Mouse (Mus musculus) T-cell, adult 2 months (primary cell): ENCODE measurements around the gene Olig3.
"Not testable (repeated sequence)": the region's sequence is repeated elsewhere in the genome, so short reads cannot be mapped to it uniquely, and the experiment has no call there.

ENCODE experiments used
- DNase-seq: peaks from one replicate; pipeline ENCODE4 v3.0.0; 2022; ENCODE audit warnings: low spot score

The Olig3 gene

DNA sequence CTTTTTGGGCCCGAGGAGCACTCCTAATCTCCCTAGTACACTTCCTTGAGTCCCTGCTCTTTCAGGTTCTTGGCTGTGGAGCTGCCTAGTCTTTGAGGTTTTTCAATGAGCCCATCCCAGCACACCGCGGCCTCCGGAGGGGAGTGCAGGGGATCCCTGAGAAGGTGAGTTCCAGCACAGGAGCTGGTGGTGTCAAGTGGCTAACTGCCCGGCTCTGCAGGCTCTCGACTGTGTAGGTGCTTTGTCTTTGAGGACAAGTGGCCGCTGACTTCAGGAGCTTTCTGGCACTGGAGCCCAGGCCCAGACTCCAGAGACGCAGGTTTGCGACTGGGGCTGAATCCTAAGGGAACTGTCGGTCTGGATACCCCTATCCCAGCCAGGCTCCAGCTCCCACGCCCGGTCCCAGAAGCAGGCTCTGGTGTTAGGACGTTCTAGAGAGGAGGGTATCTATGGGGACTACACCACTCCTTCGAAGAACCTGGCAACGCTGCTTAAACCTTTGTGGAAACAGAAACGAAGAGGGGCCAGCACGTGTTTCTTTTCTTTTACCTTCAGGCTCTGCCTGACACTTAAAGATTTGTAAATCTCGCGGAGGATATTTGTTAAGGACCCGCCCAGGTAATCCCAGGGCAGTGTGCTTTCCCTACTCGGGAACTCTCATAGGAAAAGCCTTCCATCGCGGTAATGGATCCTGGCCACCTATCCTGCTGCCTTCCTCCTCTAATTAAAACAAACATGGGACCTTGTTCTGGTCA, 5.4 kb downstream of the Olig3 start:
- DNase-seq = no peak

DNA sequence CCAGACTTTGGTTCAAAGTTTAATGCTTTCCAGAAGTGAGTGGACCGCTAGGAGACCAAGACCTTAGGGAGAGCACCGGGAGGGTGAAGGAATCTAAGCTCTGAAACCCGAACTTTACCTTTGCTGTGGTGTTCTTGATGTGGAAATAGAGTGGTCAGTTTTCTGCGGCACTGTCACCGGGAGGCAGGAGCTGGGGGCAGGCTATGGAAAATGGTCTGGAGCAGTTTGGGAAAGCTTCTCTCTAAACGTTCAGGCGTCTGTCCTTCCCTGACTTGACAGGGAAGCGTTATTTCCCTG, 5.9 kb downstream of the Olig3 start:
- DNase-seq = no peak

DNA sequence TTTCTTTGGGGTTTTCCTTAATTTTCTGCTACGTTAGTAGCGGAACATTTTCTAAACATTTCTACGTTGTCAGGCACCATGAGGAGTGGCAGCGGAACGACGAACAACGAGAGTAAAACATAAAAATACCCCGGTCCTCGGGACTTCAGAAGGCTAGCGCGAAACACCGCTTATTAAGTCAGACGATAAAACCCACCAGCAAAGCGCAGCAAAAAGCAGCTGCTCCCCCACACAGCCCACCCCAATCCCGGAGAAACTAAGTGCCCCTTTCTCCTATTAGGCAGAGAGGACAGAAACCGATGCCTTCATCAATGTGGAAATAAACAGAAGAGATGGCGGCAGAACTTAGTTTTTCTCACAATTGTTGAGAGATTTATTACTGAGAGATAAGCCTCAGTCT, 6.5 kb downstream of the Olig3 start:
- no peak for DNase-seq

DNA sequence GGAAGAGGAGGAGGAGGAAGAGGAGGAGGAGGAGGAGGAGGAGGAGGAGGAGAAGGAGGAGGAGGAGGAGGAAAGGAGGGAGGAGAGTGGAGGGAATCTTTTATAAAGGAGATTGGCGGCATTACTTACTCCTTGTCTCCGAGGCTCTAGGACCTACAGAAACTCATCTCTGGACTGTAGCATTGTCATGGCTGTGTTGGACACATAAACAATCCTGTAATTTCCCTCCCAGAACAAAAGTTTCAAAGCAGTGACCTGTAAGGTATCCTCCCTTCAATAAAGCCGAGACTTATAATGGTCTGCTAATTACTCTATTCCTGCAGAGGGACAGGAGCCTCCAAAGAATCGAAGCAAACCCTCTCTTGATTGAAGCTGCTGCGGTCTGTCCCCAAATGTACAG, 7.0 kb downstream of the Olig3 start:
- no peak for DNase-seq

DNA sequence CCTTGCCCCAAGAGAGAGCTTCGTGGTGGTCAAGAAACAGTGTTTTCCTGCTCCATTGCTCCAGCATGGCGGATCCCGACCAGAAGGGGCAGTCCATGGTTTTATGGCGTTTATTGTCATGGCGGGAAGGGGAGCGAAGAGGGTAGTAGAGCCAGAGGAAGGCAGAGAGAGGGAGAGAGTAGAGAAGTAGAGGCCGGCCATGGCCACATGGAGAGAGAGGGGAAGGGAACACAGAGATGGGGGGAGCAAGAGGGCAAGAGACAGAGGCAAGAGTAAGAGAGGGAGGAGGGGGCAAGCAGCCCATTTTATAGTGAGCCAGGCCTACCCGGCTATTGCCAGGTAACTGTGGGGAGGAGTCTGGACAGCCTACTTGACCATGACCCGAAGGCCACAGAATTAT, 12.8 kb downstream of the Olig3 start:
- no peak for DNase-seq

DNA sequence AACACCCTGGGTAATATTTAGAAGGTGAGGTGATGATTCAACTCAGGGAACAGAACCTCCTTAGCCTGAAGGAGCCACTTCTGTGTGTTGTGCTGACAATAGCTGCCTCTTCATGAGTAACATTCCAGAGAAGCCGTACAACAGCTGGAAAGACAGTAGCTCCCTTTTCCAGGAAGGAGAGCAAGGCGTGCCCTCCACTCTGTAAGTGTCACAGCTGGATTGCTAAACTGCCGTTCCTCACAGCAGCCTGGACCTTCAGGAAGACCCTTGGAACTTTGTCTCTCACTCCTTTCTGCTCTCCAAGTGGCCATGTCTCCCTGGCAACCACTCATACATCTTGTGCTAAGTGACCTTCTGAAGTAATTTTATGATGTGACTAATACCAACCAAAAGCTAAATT, 13.8 kb downstream of the Olig3 start:
- no peak for DNase-seq

DNA sequence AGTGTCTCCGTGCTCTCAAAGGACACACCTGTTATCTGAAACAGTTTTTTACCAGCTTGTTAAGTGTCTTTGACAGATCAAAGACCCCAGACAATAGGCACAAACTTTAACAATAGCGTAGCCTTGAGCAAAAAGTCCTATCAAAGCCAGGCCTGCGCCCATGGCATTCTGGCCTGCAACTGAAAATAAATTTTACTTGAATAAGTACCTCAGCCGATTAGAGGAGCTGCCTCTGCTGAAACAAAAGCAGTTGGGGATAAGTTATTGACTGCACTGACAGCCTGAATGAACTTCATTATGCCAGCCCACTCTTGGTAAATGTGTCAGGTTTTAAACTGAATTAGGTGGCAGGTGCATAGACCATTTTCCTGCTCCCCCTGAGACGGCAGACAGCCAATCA, 15.9 kb downstream of the Olig3 start:
- no peak for DNase-seq

DNA sequence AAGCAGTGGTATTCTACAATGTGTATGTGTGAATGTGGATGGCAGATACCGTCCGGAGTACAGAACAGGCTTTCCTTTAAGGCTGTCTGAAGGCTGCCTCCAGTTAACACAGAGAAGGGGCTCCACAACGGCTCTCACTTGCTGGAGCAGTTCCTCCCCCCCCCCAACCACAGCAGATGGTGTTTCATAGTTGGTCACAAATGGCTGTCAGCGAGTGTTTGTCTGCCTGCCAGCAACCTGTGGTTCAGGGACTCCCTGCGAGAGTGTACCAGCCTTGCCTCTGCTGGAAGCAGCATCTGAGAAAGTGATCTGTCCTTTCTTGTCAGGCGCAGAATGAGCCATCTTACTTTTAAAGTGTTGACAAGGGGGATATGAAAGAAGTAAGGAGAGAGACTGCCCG, 17.5 kb downstream of the Olig3 start:
- no peak for DNase-seq

DNA sequence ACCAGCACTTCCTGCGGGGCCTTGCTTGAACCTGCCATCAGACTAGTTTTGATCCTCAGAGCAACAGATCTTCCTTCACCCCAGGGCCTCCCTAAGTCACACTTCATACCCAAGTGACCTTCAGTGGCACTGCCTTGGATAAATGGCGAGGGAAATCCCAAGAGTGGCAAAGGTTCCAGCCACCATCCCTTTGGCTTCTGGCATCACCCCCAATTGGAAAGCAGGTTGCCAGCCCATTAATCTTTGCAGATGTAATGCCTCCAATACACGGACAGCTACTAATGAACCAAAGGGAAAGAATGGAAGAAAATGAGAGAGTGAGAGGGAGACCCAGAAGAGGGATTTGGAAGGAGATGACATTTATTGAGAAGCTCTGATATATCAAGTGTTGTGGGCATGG, 18.0 kb downstream of the Olig3 start:
- no peak for DNase-seq

DNA sequence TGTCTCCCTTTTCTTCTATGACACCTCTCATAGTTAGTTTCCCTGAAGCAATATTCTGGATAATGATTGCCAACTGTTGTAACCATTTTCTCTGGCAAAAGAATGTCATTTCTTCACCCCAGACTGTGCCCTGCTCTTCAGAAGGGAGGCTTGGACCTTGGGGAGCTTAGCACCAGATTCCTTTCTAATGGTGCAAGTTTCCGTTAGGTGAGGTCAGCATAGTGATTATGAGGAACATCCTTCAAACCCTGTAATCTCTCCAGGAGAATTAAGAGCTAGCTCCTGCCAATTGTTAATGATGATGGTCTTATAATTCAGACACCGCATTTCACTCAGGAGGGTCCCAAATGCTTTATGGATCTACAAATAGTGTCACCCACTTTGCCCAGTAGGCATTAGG, 19.5 kb downstream of the Olig3 start:
- no peak for DNase-seq

DNA sequence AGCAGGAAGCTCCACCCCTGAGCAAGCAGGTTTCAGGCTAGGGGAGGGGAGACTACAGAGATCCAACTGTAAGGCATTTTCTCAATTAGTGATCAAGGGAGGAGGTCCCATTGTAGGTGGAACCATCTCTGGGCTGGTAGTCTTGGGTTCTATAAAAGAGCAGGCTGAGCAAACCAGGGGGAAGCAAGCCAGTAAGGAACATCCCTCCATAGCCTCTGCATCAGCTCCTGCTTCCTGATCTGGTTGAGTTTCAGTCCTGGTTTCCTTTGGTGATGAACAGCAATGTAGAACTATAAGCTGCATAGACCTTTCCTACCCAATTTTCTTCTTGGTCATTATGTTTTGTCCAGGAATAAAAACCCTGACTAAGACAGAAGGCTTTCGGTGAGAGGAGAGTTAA, 24.6 kb downstream of the Olig3 start:
- DNase-seq = not testable (repeated sequence)

DNA sequence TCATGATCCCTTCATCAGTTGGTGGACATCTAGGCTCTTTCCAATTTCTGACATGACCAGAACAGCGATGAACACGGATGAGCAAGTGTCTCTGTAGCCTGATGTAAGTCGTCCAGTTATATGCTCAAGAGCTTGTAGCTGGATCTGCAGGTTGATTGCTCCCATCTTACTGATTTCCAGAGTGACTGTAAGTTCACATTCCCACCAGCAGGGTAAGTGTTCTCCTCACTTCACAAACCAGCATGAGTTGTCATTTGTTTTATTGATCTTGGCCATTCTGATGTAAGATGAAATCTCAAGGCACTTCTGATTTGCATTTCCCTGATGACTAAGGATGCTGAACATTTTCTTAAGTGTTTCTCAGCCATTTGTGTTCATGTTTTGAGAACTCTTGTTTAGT, 27.8 kb downstream of the Olig3 start:
- no peak for DNase-seq

DNA sequence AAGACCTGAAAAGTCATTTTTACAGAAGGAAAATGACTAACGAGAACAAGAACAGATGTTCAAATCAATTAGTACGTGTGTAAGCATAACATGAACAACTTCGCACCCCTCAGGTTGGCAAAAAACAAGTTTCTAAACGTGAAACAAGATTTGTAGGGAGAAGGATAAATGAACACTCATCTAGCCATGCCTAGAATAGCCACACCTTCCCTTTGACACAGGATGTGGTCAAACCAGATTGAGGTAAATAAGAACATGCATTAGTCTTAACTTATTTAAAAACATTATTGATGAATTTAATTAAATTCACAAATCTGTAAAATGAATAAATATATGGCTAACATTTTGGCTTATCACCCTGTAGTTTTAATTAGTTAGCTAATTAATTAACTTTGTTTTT, 35.5 kb downstream of the Olig3 start:
- DNase-seq = no peak

DNA sequence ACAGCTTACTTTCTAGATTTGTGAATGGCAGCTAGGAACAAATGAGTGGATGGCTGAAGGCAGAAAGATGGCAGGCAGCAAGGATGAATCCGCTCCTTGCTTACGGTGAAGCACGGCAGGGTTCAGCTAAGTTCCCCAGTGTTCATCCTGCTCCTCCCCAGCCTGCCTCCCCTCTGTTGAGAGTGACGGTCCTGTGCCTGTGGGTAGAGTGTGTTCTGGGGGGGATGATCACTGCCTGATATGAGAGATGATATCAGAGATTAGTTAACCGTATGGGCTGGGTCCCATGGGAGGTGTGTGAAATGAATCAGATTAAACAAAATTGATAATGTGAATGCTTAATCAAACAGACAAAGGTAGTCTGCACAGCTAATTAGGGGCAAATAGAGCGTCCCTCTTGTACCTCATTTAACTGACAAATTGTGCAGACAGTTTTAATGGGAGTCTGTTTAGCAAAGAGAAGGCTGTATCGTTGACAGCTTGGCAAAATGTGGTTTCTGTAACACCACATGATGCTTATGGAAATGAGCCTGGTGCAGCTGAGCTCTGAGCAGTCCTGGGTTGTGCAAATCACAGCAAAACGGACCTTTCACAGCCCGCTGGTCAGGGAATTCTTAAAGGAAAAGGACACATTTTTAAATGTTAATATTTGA, 40.3 kb downstream of the Olig3 start:
- DNase-seq = no peak

DNA sequence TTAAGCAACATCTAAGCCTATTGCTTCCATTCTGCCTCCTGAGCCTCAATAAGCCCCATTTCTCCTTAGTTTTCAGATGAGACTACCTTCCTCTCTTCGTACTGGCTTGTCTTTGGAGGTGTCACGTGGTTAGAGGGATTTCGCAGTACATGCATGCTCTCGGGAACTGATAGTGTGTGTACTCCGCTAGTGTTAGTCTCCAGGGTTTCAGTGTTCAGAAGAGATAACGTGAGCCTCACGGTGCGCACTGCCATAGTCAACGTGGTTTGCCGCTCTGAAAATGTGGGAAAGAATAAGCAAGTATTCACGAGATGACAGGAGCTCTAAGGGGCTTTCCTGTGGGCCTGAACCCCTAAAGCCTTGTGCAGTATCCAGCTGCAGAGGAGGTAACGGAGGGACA, 41.1 kb downstream of the Olig3 start:
- no peak for DNase-seq

DNA sequence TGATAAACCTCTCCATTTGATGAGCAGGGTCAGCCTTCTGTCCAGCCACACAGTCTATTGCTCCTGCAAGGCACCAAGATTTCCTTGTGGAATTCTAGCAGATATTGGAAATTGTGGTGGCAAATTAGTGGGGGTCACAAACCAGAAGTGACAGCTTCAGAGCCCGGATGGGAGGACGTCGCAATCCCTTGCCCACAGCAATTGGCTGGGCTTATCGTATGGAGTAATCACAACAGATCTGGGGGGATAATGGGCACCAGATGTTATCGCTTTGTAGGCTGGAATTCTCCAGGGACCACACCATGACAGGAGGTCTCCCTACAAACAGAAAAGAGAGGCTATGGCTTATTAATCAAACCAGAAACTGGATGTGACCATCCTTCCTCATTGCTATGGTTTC, 44.8 kb downstream of the Olig3 start:
- DNase-seq = no peak

DNA sequence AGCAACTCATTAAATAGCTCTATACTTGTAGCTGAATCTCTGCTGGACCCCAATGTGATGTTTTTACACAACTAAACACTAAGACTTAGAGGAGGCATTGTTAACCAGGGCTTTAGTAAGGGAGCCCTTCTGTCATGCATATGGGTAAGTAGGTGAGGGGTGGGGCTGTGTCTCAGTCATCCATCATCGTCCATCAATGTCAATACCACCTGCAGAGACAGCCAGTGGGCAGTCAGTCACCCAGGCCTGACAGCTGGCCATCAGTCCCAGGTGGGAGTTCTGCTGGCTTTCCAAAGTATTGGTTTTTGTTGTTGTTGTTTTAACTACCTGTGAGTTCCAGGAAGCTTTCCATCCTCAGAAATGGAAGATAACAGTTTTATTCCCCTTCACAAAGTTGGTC, 48.1 kb downstream of the Olig3 start:
- no peak for DNase-seq

DNA sequence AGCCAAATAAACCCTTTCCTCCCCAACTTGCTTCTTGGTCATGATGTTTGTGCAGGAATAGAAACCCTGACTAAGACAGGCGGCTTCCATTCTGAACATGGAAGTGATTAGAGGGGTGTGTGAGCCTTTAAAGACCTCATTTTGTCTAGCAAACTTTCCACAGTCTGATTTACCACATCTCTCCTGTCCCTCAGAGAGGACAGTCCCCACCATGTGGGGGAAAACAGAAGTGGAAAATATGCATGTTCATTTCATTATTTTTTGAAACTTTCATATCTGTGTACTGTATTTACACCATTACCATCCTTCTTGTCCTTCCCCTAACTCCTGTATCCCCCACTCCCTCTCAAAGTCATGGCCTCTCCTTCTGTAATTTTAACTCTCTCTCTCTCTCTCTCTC, 49.6 kb downstream of the Olig3 start:
- DNase-seq = no peak

DNA sequence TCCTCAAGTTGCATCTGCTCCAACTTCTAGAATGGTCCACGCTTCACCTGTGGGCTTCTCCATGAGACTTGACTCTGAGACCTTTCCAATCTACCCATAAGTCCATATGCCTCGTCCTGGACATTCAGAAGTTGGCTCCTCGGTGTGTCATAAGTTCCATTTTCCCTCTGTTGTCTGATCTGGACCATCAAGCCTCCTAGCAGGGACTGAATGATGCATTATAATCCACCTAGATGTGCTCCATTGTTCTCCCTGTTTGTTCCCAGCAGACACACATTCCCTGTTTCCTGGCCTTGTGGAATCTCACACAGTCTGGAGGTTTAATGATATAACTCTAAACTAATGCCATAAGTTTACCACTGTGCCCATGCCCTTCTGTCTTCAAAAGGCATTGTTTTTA, 50.8 kb downstream of the Olig3 start:
- DNase-seq = no peak
